Mouse (Mus musculus) MEL (cell line): ENCODE measurements around the gene 1700109H08Rik.

Experiments
- GATA1 ChIP-seq: IDR thresholded peaks from 2 replicates; pipeline ENCODE4 v1.6.1; 2011; ENCODE audit warnings: low read depth, low read length, improper control_type of control experiment
- MYC ChIP-seq: IDR thresholded peaks from 2 replicates; pipeline ENCODE4 v1.6.1; 2011; ENCODE audit warnings: low read depth, mild to moderate bottlenecking, low read length, improper control_type of control experiment, moderate library complexity
- USF1 ChIP-seq: IDR thresholded peaks from 2 replicates; pipeline ENCODE4 v1.6.1; 2014; ENCODE audit warnings: low read depth, mild to moderate bottlenecking, inconsistent platforms, low read length, improper control_type of control experiment, moderate library complexity
- ZMIZ1 ChIP-seq: IDR thresholded peaks from 2 replicates; pipeline ENCODE4 v1.6.1; 2012; ENCODE audit warnings: low read depth, mild to moderate bottlenecking, inconsistent platforms, low read length, improper control_type of control experiment, moderate library complexity

GRCm38 (mm10) chr5:3522826-3523225 is 48.5 kb upstream of the 1700109H08Rik start:
- TF ChIP-seq USF1 (no peak), ZMIZ1 (no peak), GATA1 (no peak), MYC (no peak)
